Mouse (Mus musculus): ENCODE measurements around the gene Gmds.
A peak's percentile ranks its signal among the peaks of the same experiment; 100 is the strongest.

The Gmds gene

GRCm38 (mm10) chr13:31860200-31860599 lies 478.3 kb downstream of the Gmds start:
- DNase-seq: no peak

GRCm38 (mm10) chr13:31854000-31854399 lies 484.5 kb downstream of the Gmds start:
- DNase-seq: no peak

- DNase-seq: no peak
Observed at GRCm38 (mm10) chr13:31853564-31853963, 485.0 kb downstream of the Gmds start.

GRCm38 (mm10) chr13:31849258-31849971 lies 489.1 kb downstream of the Gmds start:
- no peak for DNase-seq

GRCm38 (mm10) chr13:31835802-31836201 lies 502.7 kb downstream of the Gmds start:
- no peak for DNase-seq

GRCm38 (mm10) chr13:31830332-31830731 lies 508.2 kb downstream of the Gmds start:
- no peak for DNase-seq

- no peak for DNase-seq
Observed at GRCm38 (mm10) chr13:31828446-31828845, 510.1 kb downstream of the Gmds start.

GRCm38 (mm10) chr13:31827820-31828332 lies 510.7 kb downstream of the Gmds start:
- no peak for DNase-seq

GRCm38 (mm10) chr13:31827160-31827559 lies 511.4 kb downstream of the Gmds start:
- no peak for DNase-seq

GRCm38 (mm10) chr13:31825180-31825579 lies 513.4 kb downstream of the Gmds start:
- DNase-seq: no peak

- DNase-seq: no peak
Observed at GRCm38 (mm10) chr13:31823316-31823715, 515.2 kb downstream of the Gmds start.

GRCm38 (mm10) chr13:31821050-31821449 lies 517.5 kb downstream of the Gmds start:
- no peak for DNase-seq

GRCm38 (mm10) chr13:31820587-31821017 lies 517.9 kb downstream of the Gmds start:
- DNase-seq: peak; percentile 57

GRCm38 (mm10) chr13:31819664-31820405 lies 518.7 kb downstream of the Gmds start:
- DNase-seq: no peak

- DNase-seq: no peak
Observed at GRCm38 (mm10) chr13:31818337-31818736, 520.2 kb downstream of the Gmds start.

GRCm38 (mm10) chr13:31815383-31816003 lies 523.0 kb downstream of the Gmds start:
- DNase-seq: no peak

- DNase-seq: no peak
Observed at GRCm38 (mm10) chr13:31812701-31813100, 525.8 kb downstream of the Gmds start.

- DNase-seq: no peak
Observed at GRCm38 (mm10) chr13:31811542-31812021, 527.0 kb downstream of the Gmds start.

- DNase-seq: no peak
Observed at GRCm38 (mm10) chr13:31810693-31811541, 527.6 kb downstream of the Gmds start.

GRCm38 (mm10) chr13:31810375-31810692 lies 528.2 kb downstream of the Gmds start:
- DNase-seq: no peak

- no peak for DNase-seq
Observed at GRCm38 (mm10) chr13:31809701-31810100, 528.8 kb downstream of the Gmds start.

GRCm38 (mm10) chr13:31808804-31809420 lies 529.6 kb downstream of the Gmds start:
- no peak for DNase-seq
